Mouse (Mus musculus): ENCODE results near the gene Osbpl8. TPM values are rescaled to one million over a fixed set of nuclear protein-coding genes. Genes with fewer than 3 reads are reported as not detected.

Gene Osbpl8
- total and polyA plus RNA-seq, 2 experiments, result 3.7 to 30.0 TPM

- no peaks in the 10 kb centered on the region for H3K4me1 ChIP-seq (ENCODE audit: control insufficient read depth, insufficient read depth, low read length)
- no peak overlapping the region for H3K4me3 ChIP-seq (ENCODE audit: insufficient read depth, low read depth, low read length)
- H3K36me3 ChIP-seq (ENCODE audit: control insufficient read depth, insufficient read depth, low read length), result peaks cover 6% of the 10 kb centered on the region
- H3K27me3 ChIP-seq (ENCODE audit: control insufficient read depth, insufficient read depth, low read length), result no peaks in the 10 kb centered on the region
- H3K9ac ChIP-seq (ENCODE audit: low read depth, low read length), result no peak overlapping the region
- DNase-seq (ENCODE audit: extremely low read depth, low read depth, low spot score), result no peak
- H3K79me2 ChIP-seq (ENCODE audit: control insufficient read depth, insufficient read depth, low read length), result no peaks in the 10 kb centered on the region; the same call in 1 of the 2 replicates
- no peak for TF ChIP-seq POLR2A (IDR thresholded peaks at IDR 0.05; ENCODE audit: extremely low read depth, insufficient read depth, low read length)
- no peak for TF ChIP-seq CTCF (IDR thresholded peaks at IDR 0.05; ENCODE audit: low read depth, low read length)
- no peak overlapping the region for H3K27ac ChIP-seq (replicated peaks; ENCODE audit: insufficient read depth, low read depth, low read length)
- WGBS, result 72% methylated on average over 3 of the region's 3 CpGs
Observed at GRCm38 (mm10) chr10:111258256-111258655, 93.7 kb downstream of the Osbpl8 start.

DNA sequence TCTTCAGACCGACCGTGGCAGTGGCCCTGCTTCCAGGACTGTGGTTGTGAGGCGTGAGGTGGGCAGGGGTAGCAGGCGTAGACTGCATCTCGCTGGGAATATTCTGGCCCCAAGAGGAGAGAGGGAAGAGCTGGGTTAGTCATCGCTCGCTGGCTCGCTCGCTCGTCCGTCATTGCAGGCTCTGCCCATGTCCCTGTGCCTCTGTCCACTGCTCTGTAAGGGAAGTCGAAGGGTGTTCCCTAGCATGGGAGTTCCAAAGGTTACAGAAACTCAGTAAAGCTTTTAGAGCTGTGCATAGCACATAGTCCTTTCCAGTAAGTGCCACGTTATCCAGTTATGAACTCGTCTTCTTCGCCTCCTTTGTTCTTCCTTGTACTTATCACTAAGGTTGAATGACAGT, 107.1 kb downstream of the Osbpl8 start:
- Histone ChIP-seq H3K79me2 (ENCODE audit: control insufficient read depth, insufficient read depth, low read length) (no peaks in the 10 kb centered on the region), H3K4me1 (ENCODE audit: control insufficient read depth, insufficient read depth, low read length) (no peaks in the 10 kb centered on the region), H3K27ac (replicated peaks; ENCODE audit: insufficient read depth, low read depth, low read length) (no peak overlapping the region), H3K27me3 (ENCODE audit: control insufficient read depth, insufficient read depth, low read length) (no peaks in the 10 kb centered on the region), H3K9ac (ENCODE audit: low read depth, low read length) (no peak overlapping the region), H3K4me3 (ENCODE audit: insufficient read depth, low read depth, low read length) (no peak overlapping the region), H3K36me3 (ENCODE audit: control insufficient read depth, insufficient read depth, low read length) (peaks cover 52% of the 10 kb centered on the region)
- 85% methylated on average over 15 of the region's 15 CpGs for WGBS
- TF ChIP-seq CTCF (IDR thresholded peaks at IDR 0.05; ENCODE audit: low read depth, low read length) (no peak), POLR2A (IDR thresholded peaks at IDR 0.05; ENCODE audit: extremely low read depth, insufficient read depth, low read length) (no peak)
- no peak for DNase-seq (ENCODE audit: extremely low read depth, low read depth, low spot score)

DNA sequence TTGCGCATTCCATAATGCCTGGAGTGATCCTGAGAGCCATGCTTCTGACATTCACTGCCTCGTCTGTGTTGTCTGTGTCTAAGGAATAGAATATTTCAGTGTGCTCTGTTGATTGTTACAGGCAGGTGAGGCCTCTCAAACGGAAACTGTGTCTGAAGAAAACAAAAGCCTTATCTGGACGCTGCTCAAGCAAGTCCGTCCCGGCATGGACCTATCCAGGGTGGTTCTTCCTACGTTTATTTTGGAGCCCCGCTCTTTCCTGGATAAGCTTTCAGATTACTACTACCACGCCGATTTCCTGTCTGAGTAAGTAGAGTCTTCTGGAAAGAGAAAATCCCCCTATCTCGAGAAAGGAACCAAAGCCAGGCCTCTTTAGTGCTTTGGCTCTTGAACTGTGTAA, 108.4 kb downstream of the Osbpl8 start:
- WGBS, result 78% methylated on average over 11 of the region's 11 CpGs
- no peak overlapping the region for H3K9ac ChIP-seq (ENCODE audit: low read depth, low read length)
- no peak overlapping the region for H3K4me3 ChIP-seq (ENCODE audit: insufficient read depth, low read depth, low read length)
- H3K27ac ChIP-seq (replicated peaks; ENCODE audit: insufficient read depth, low read depth, low read length), result no peak overlapping the region
- DNase-seq (ENCODE audit: extremely low read depth, low read depth, low spot score), result no peak
- TF ChIP-seq POLR2A (IDR thresholded peaks at IDR 0.05; ENCODE audit: extremely low read depth, insufficient read depth, low read length) (no peak), CTCF (IDR thresholded peaks at IDR 0.05; ENCODE audit: low read depth, low read length) (no peak)
- no peaks in the 10 kb centered on the region for H3K27me3 ChIP-seq (ENCODE audit: control insufficient read depth, insufficient read depth, low read length)
- peaks cover 54% of the 10 kb centered on the region for H3K36me3 ChIP-seq (ENCODE audit: control insufficient read depth, insufficient read depth, low read length)
- H3K79me2 ChIP-seq (ENCODE audit: control insufficient read depth, insufficient read depth, low read length), result no peaks in the 10 kb centered on the region
- no peaks in the 10 kb centered on the region; the same call in 1 of the 2 replicates for H3K4me1 ChIP-seq (ENCODE audit: control insufficient read depth, insufficient read depth, low read length)

DNA sequence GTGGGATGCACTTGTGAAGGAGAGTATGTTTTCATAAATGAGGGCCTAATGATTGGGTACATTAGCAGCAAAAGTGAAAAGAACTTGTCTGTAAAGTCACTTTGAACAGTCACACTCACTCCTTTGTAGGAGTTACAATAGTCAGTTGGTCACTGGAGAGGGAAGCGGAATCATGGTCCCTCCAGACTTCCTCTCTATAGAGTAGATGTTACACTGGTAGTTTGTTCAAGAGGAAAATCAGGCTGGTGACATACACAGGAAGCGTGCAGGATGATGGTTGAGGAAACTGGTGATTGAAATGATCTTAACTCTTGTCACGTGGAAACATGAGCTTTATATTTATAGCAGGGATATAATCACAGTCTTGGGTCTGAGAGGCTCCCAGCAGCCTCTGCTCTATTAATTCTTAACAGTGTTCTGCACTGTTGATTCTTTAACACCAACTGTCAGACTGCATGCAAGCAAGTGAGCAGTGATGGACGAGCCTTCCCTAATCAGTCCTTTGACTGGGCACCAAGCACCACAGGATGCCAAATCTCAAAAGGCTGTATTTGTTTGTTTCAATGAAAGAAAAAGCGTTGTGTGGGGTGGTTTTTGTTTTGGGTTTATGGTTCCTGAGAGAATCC, 109.0 kb downstream of the Osbpl8 start:
- no peak for DNase-seq (ENCODE audit: extremely low read depth, low read depth, low spot score)
- Histone ChIP-seq H3K27me3 (ENCODE audit: control insufficient read depth, insufficient read depth, low read length) (no peaks in the 10 kb centered on the region), H3K36me3 (ENCODE audit: control insufficient read depth, insufficient read depth, low read length) (peaks cover 53% of the 10 kb centered on the region), H3K4me3 (ENCODE audit: insufficient read depth, low read depth, low read length) (no peak overlapping the region), H3K4me1 (ENCODE audit: control insufficient read depth, insufficient read depth, low read length) (no peaks in the 10 kb centered on the region; the same call in 1 of the 2 replicates), H3K79me2 (ENCODE audit: control insufficient read depth, insufficient read depth, low read length) (no peaks in the 10 kb centered on the region), H3K9ac (ENCODE audit: low read depth, low read length) (no peak overlapping the region), H3K27ac (replicated peaks; ENCODE audit: insufficient read depth, low read depth, low read length) (no peak overlapping the region)
- no peak for TF ChIP-seq POLR2A (IDR thresholded peaks at IDR 0.05; ENCODE audit: extremely low read depth, insufficient read depth, low read length)
- TF ChIP-seq CTCF (IDR thresholded peaks at IDR 0.05; ENCODE audit: low read depth, low read length), result no peak
- WGBS, result 84% methylated on average over 5 of the region's 5 CpGs

GRCm38 (mm10) chr10:111275822-111276221, 111.3 kb downstream of the Osbpl8 start:
- Histone ChIP-seq H3K36me3 (ENCODE audit: control insufficient read depth, insufficient read depth, low read length) (peaks cover 60% of the 10 kb centered on the region), H3K27me3 (ENCODE audit: control insufficient read depth, insufficient read depth, low read length) (no peaks in the 10 kb centered on the region), H3K9ac (ENCODE audit: low read depth, low read length) (no peak overlapping the region), H3K27ac (replicated peaks; ENCODE audit: insufficient read depth, low read depth, low read length) (no peak overlapping the region), H3K4me1 (ENCODE audit: control insufficient read depth, insufficient read depth, low read length) (no peaks in the 10 kb centered on the region; the same call in 1 of the 2 replicates), H3K4me3 (ENCODE audit: insufficient read depth, low read depth, low read length) (no peak overlapping the region), H3K79me2 (ENCODE audit: control insufficient read depth, insufficient read depth, low read length) (no peaks in the 10 kb centered on the region)
- 99% methylated on average over 2 of the region's 2 CpGs for WGBS
- no peak for DNase-seq (ENCODE audit: extremely low read depth, low read depth, low spot score)
- TF ChIP-seq CTCF (IDR thresholded peaks at IDR 0.05; ENCODE audit: low read depth, low read length) (no peak), POLR2A (IDR thresholded peaks at IDR 0.05; ENCODE audit: extremely low read depth, insufficient read depth, low read length) (no peak)

DNA sequence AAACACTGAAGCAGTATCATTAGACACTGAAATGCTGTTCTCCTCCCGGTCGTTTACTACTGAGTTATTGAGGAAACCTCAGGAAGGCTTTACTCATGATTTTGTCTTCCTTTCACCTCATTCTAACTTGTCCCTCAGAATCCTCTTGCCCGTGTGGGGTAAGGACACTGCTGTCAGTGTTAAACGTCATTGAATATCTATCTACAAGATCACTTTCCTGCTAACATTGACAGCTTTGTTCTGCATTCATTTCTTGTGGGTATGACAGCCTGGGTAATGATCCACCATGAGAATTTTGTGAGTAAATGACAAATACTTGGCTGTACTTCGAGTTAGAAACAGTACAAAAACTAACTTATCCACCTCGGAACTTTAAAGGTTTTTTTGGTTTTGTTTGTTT, 133.1 kb downstream of the Osbpl8 start:
- H3K79me2 ChIP-seq (ENCODE audit: control insufficient read depth, insufficient read depth, low read length), result no peaks in the 10 kb centered on the region
- H3K9ac ChIP-seq (ENCODE audit: low read depth, low read length), result no peak overlapping the region
- H3K27ac ChIP-seq (replicated peaks; ENCODE audit: insufficient read depth, low read depth, low read length), result no peak overlapping the region
- TF ChIP-seq POLR2A (IDR thresholded peaks at IDR 0.05; ENCODE audit: extremely low read depth, insufficient read depth, low read length) (no peak), CTCF (IDR thresholded peaks at IDR 0.05; ENCODE audit: low read depth, low read length) (no peak)
- no peaks in the 10 kb centered on the region for H3K27me3 ChIP-seq (ENCODE audit: control insufficient read depth, insufficient read depth, low read length)
- 32% methylated on average over 6 of the region's 6 CpGs for whole genome bisulfite sequencing
- peaks cover 12% of the 10 kb centered on the region for H3K4me1 ChIP-seq (ENCODE audit: control insufficient read depth, insufficient read depth, low read length)
- H3K4me3 ChIP-seq (ENCODE audit: insufficient read depth, low read depth, low read length), result no peak overlapping the region
- peak; percentile 43 for DNase-seq (ENCODE audit: extremely low read depth, low read depth, low spot score)
- H3K36me3 ChIP-seq (ENCODE audit: control insufficient read depth, insufficient read depth, low read length), result peaks cover 13% of the 10 kb centered on the region

Measured in liver, adult 2 months (tissue).